Mouse (Mus musculus) heart, adult 2 months (tissue): Measurements from ENCODE around the gene Mdga2. TPM values are rescaled to one million over a fixed set of nuclear protein-coding genes. Genes with fewer than 3 reads are reported as not detected.

ENCODE experiments used
- DNase-seq, 2 experiments: peaks; one replicate each; pipeline ENCODE4 v3.0.0; 2021
- H3K27ac ChIP-seq: fragments of 200-600 bp; 2 replicates; pipeline ENCODE4 v1.8.1; 2022
- H3K27me3 ChIP-seq: fragments of 200-500 bp; 2 replicates; pipeline ENCODE4 v1.6.1; 2012; ENCODE audit warnings: mild to moderate bottlenecking, low read length, inconsistent platforms, mixed read lengths; ENCODE audit not compliant: control insufficient read depth, insufficient read depth
- H3K36me3 ChIP-seq: fragments of 200-500 bp; 2 replicates; pipeline ENCODE4 v1.6.1; 2012; ENCODE audit warnings: low read length, inconsistent platforms; ENCODE audit not compliant: control insufficient read depth, insufficient read depth
- H3K4me1 ChIP-seq: fragments of 200-500 bp; 2 replicates; pipeline ENCODE4 v1.6.1; 2011; ENCODE audit warnings: low read length; ENCODE audit not compliant: control insufficient read depth, insufficient read depth
- H3K4me3 ChIP-seq: fragments of 200-600 bp; 2 replicates; pipeline ENCODE4 v1.8.1; 2022
- H3K79me2 ChIP-seq: fragments of 200-500 bp; replicated peaks from 2 replicates; pipeline ENCODE4 v1.6.1; 2012; ENCODE audit warnings: mild to moderate bottlenecking, inconsistent platforms, low read length, moderate library complexity, mixed read lengths; ENCODE audit not compliant: control insufficient read depth, insufficient read depth
- H3K9ac ChIP-seq: fragments of 200-500 bp; 2 replicates; pipeline ENCODE4 v1.6.1; 2012; ENCODE audit warnings: low read depth, mild to moderate bottlenecking, control low read depth, inconsistent platforms, low read length, mixed read lengths
- CTCF ChIP-seq: fragments of 200-600 bp; IDR thresholded peaks from 2 replicates; pipeline ENCODE4 v1.8.1; 2022; ENCODE audit warnings: antibody characterized with exemption, mild to moderate bottlenecking, moderate library complexity
- EP300 ChIP-seq: fragments of 200-500 bp; IDR thresholded peaks from 2 replicates; pipeline ENCODE4 v1.6.1; 2011; ENCODE audit warnings: low read depth, low read length, control low read depth; ENCODE audit not compliant: insufficient read depth
- POLR2A ChIP-seq: fragments of 200-500 bp; IDR thresholded peaks from 2 replicates; pipeline ENCODE4 v1.6.1; 2011; ENCODE audit warnings: mild to moderate bottlenecking, low read depth, low read length, control low read depth; ENCODE audit not compliant: insufficient read depth
- WGBS: fragments of 180-500 bp; shearing (Covaris S2); methylation state at CpG from one replicate; pipeline ENCODE4 v1.1.7; 2018; 5-methylcytosine and 5-hydroxymethylcytosine counted together
- intact Hi-C: fragments of 180-260 bp; cut with DNase I; formaldehyde crosslinking; loops from one replicate; pipeline ENCODE4 v1.15.1; 2025
- polyA plus RNA-seq: library from polyadenylated mRNA; depleted of rRNA; stranded (reverse); fragments of >200 nt; gene quantifications from 2 replicates; pipeline ENCODE4 v1.2.3, GENCODE M21; 2012
- total RNA-seq, 2 experiments: library from RNA; stranded (reverse); gene quantifications; 2 replicates each; pipeline ENCODE4 v1.2.3; 2021

Gene Mdga2
- total and polyA plus RNA-seq, 3 experiments: 0.37 to 0.52 (median 0.52) TPM

DNA sequence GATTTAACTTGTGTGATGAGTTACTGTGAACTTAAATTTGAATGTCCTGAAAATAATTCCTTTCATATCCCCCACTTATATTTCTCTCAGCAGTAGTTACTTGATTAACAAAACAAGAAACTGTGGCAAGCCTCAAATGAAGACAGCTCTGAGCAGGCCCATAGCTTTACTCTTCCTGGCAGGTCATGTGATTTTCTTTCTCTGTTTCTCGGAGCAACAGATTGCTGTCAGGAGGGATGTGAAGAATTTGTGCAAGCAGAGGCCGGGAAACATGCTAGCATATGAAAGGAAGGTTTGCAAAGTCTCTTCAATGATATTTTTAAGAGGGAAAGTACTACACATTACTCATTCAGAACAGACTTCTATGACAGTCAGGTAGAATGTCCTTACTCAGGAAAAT is 697.4 kb downstream of the Mdga2 start:
- no peaks in the 10 kb centered on the region for H3K4me1 ChIP-seq
- no peak overlapping the region for H3K4me3 ChIP-seq
- H3K9ac ChIP-seq: no peak overlapping the region
- intact Hi-C loops: no loop called here
- DNase-seq: no peak
- no peak for TF ChIP-seq EP300
- no peak for TF ChIP-seq CTCF
- TF ChIP-seq POLR2A: no peak
- no peak overlapping the region for H3K27ac ChIP-seq
- no peaks in the 10 kb centered on the region for H3K79me2 ChIP-seq
- no peaks in the 10 kb centered on the region for H3K36me3 ChIP-seq
- 45% methylated on average over 2 of the region's 2 CpGs for WGBS
- H3K27me3 ChIP-seq: no peaks in the 10 kb centered on the region

GRCm38 (mm10) chr12:66499258-66499657 is 723.1 kb downstream of the Mdga2 start:
- Histone ChIP-seq H3K9ac (no peak overlapping the region), H3K4me1 (no peaks in the 10 kb centered on the region), H3K4me3 (no peak overlapping the region), H3K79me2 (no peaks in the 10 kb centered on the region), H3K36me3 (no peaks in the 10 kb centered on the region), H3K27ac (no peak overlapping the region), H3K27me3 (no peaks in the 10 kb centered on the region)
- intact Hi-C loops: no loop called here
- WGBS: 59% methylated on average over 4 of the region's 4 CpGs
- TF ChIP-seq EP300: no peak
- no peak for DNase-seq

DNA sequence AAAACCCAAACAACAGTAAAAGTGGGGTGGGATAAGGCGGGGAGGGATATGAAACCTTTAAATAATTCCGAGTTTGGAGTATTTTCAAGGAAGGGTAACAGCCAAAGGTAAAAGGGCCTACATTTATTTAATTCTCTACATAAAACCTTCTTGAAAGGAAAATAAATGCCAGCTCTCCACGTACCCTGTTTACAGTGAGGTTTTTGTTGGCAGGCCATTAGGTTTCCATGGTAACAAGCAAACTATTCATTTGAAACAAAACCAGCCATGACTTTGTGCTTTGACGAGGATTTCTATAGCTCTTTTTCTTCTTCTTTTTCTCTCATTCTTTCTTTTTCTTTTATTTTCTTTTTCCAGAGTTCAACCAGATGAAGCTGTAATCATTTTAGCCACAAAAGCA is 751.5 kb downstream of the Mdga2 start:
- Histone ChIP-seq H3K36me3 (no peaks in the 10 kb centered on the region), H3K9ac (no peak overlapping the region), H3K79me2 (no peaks in the 10 kb centered on the region), H3K4me3 (no peak overlapping the region), H3K27me3 (no peaks in the 10 kb centered on the region), H3K4me1 (no peaks in the 10 kb centered on the region), H3K27ac (no peak overlapping the region)
- 62% methylated on average over 4 of the region's 4 CpGs for WGBS
- intact Hi-C loops: no loop called here
- DNase-seq: no peak
- TF ChIP-seq CTCF: no peak
- no peak for TF ChIP-seq POLR2A
- TF ChIP-seq EP300: no peak

DNA sequence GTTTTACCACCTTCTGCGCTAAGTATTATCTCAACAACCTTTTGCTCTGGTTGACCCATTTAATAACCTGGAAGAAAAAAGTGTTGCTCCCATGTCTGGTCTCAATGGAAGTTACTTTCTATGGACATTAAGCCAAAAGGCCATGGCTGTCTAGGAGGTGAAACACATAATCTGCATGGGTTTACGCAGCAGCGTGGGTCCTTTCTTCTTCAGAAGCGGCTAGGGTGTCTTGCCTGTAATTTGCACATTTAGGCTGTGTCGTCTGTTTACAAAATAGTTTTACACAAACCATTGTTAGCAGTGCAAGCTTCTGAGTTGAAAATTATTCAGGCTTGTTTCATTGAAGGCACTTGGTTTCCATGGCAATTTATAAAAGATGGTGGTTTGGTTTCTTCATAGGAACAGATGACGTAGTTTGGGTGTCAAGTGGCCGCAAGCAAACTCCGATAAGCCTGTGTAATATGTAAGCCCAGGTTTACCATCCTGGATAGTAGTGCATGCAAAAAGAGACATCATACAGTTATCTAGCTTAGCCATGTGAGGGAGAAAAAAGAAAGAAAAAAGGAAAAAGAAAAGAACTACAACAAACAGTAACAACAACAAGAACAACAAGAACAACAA is 752.0 kb downstream of the Mdga2 start:
- no peak overlapping the region for H3K9ac ChIP-seq
- H3K4me1 ChIP-seq: no peaks in the 10 kb centered on the region
- TF ChIP-seq POLR2A (no peak), EP300 (no peak), CTCF (no peak)
- intact Hi-C loops: no loop called here
- H3K36me3 ChIP-seq: no peaks in the 10 kb centered on the region
- no peaks in the 10 kb centered on the region for H3K79me2 ChIP-seq
- H3K4me3 ChIP-seq: no peak overlapping the region
- no peak for DNase-seq
- 87% methylated on average over 8 of the region's 8 CpGs for WGBS
- no peak overlapping the region for H3K27ac ChIP-seq
- H3K27me3 ChIP-seq: no peaks in the 10 kb centered on the region

DNA sequence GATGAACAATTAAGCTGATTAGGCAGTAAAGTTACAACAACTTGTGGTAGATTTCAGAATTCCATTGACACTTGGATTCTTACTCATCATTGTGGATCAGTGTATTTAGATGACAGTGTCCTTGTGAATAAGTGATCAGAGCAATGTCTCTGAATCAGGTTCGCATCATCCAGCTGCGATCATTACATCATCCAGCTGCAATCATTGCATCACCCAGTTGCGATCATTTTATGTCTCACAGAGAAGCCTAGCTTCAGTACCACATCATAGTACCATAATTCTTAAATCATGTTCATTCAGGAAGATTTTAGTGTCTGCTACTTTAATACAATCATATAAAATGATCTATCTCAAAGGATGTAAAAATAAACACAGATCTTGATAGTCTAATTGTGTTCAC is 756.8 kb downstream of the Mdga2 start:
- H3K9ac ChIP-seq: no peak overlapping the region
- 89% methylated on average over 3 of the region's 3 CpGs for WGBS

DNA sequence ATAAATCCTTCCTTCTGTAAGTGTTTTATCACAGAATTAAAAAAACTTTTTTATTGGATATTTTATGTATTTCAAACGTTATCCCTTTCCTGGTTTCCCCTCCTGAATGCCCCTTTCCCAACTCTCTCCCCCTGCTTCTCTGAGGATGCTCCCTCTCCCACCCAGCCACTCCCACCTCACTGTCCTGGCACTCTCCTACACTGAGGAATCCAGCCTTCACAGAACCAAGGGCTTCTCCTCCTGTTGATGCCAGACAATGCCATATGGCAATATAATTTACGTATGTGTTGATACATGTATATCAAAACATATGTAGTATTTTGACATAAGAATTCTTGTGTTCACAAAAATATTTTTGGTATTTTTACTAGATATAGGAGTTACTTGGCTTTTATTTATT is 779.0 kb downstream of the Mdga2 start:
- no peak for DNase-seq
- Histone ChIP-seq H3K4me3 (no peak overlapping the region), H3K27me3 (no peaks in the 10 kb centered on the region), H3K79me2 (no peaks in the 10 kb centered on the region), H3K27ac (no peak overlapping the region), H3K4me1 (no peaks in the 10 kb centered on the region), H3K9ac (no peak overlapping the region), H3K36me3 (no peaks in the 10 kb centered on the region)
- intact Hi-C loops: no loop called here
- no peak for TF ChIP-seq CTCF
- no peak for TF ChIP-seq POLR2A
- TF ChIP-seq EP300: no peak
- 67% methylated on average over 2 of the region's 2 CpGs for WGBS

More for the DNA sequence above, 756.8 kb downstream of the Mdga2 start:
- Histone ChIP-seq H3K4me3 (no peak overlapping the region), H3K36me3 (no peaks in the 10 kb centered on the region), H3K79me2 (no peaks in the 10 kb centered on the region), H3K27me3 (no peaks in the 10 kb centered on the region), H3K4me1 (no peaks in the 10 kb centered on the region), H3K27ac (no peak overlapping the region)
- intact Hi-C loops: no loop called here
- no peak for DNase-seq
- TF ChIP-seq EP300: no peak
- TF ChIP-seq CTCF: no peak
- TF ChIP-seq POLR2A: no peak
